Mouse (Mus musculus): ENCODE measurements at regions not wholly inside any gene's neighbourhood (a gene's known extent, or its start where the extent isn't known, plus 50 kb on each side); places are given as distances from the start of the nearest gene placed in this dataset.

GRCm38 (mm10) chr3:152025122-152025521 is 140.9 kb downstream of the Gipc2 start:
- Histone ChIP-seq H3K27me3 (ENCODE audit: control insufficient read depth, insufficient read depth, low read length) (no peaks in the 10 kb centered on the region), H3K4me1 (ENCODE audit: control insufficient read depth, insufficient read depth, low read length) (no peaks in the 10 kb centered on the region), H3K4me3 (replicated peaks; ENCODE audit: insufficient read depth, low read depth, low read length) (no peak overlapping the region), H3K27ac (ENCODE audit: insufficient read depth, low read length) (no peak overlapping the region)
- TF ChIP-seq POLR2A (IDR thresholded peaks at IDR 0.05; ENCODE audit: borderline replicate concordance, insufficient read depth, low read length) = no peak
- no peak for TF ChIP-seq CTCF (IDR thresholded peaks at IDR 0.05; ENCODE audit: borderline replicate concordance, insufficient read depth, low read depth, low read length)
- DNase-seq = no peak
- 89% methylated on average over 8 of the region's 8 CpGs for WGBS

- WGBS = 77% methylated on average over 4 of the region's 4 CpGs
- no peaks in the 10 kb centered on the region for H3K27me3 ChIP-seq (ENCODE audit: control insufficient read depth, insufficient read depth, low read length)
- no peak overlapping the region for H3K4me3 ChIP-seq (replicated peaks; ENCODE audit: insufficient read depth, low read depth, low read length)
- TF ChIP-seq CTCF (IDR thresholded peaks at IDR 0.05; ENCODE audit: borderline replicate concordance, insufficient read depth, low read depth, low read length) = no peak
- no peak for TF ChIP-seq POLR2A (IDR thresholded peaks at IDR 0.05; ENCODE audit: borderline replicate concordance, insufficient read depth, low read length)
- H3K4me1 ChIP-seq (ENCODE audit: control insufficient read depth, insufficient read depth, low read length) = no peaks in the 10 kb centered on the region
- no peak for DNase-seq
- H3K27ac ChIP-seq (ENCODE audit: insufficient read depth, low read length) = no peak overlapping the region
Measured at GRCm38 (mm10) chr3:152006747-152007146, 159.3 kb downstream of the Gipc2 start.

GRCm38 (mm10) chr3:152005366-152006025 is 160.5 kb downstream of the Gipc2 start:
- no peaks in the 10 kb centered on the region for H3K4me1 ChIP-seq (ENCODE audit: control insufficient read depth, insufficient read depth, low read length)
- 32% methylated on average over 3 of the region's 3 CpGs for WGBS
- no peak overlapping the region for H3K4me3 ChIP-seq (replicated peaks; ENCODE audit: insufficient read depth, low read depth, low read length)
- no peak for DNase-seq
- no peaks in the 10 kb centered on the region for H3K27me3 ChIP-seq (ENCODE audit: control insufficient read depth, insufficient read depth, low read length)
- no peak overlapping the region for H3K27ac ChIP-seq (ENCODE audit: insufficient read depth, low read length)
- no peak for TF ChIP-seq CTCF (IDR thresholded peaks at IDR 0.05; ENCODE audit: borderline replicate concordance, insufficient read depth, low read depth, low read length)
- no peak for TF ChIP-seq POLR2A (IDR thresholded peaks at IDR 0.05; ENCODE audit: borderline replicate concordance, insufficient read depth, low read length)

GRCm38 (mm10) chr3:152004411-152004955 is 161.5 kb downstream of the Gipc2 start:
- no peak for DNase-seq

GRCm38 (mm10) chr3:151997534-151998107 is 160.2 kb upstream of the Ptgfr start:
- H3K4me3 ChIP-seq (replicated peaks; ENCODE audit: insufficient read depth, low read depth, low read length) = no peak overlapping the region
- H3K27me3 ChIP-seq (ENCODE audit: control insufficient read depth, insufficient read depth, low read length) = no peaks in the 10 kb centered on the region
- 28% methylated on average over 4 of the region's 4 CpGs for WGBS
- no peak overlapping the region for H3K27ac ChIP-seq (ENCODE audit: insufficient read depth, low read length)
- no peaks in the 10 kb centered on the region for H3K4me1 ChIP-seq (ENCODE audit: control insufficient read depth, insufficient read depth, low read length)
- TF ChIP-seq CTCF (IDR thresholded peaks at IDR 0.05; ENCODE audit: borderline replicate concordance, insufficient read depth, low read depth, low read length) = no peak
- TF ChIP-seq POLR2A (IDR thresholded peaks at IDR 0.05; ENCODE audit: borderline replicate concordance, insufficient read depth, low read length) = no peak
- no peak for DNase-seq

More at GRCm38 (mm10) chr3:152004411-152004955, 161.5 kb downstream of the Gipc2 start:
- TF ChIP-seq POLR2A (IDR thresholded peaks at IDR 0.05; ENCODE audit: borderline replicate concordance, insufficient read depth, low read length) = no peak
- no peak for TF ChIP-seq CTCF (IDR thresholded peaks at IDR 0.05; ENCODE audit: borderline replicate concordance, insufficient read depth, low read depth, low read length)
- Histone ChIP-seq H3K27me3 (ENCODE audit: control insufficient read depth, insufficient read depth, low read length) (no peaks in the 10 kb centered on the region), H3K4me1 (ENCODE audit: control insufficient read depth, insufficient read depth, low read length) (no peaks in the 10 kb centered on the region), H3K27ac (ENCODE audit: insufficient read depth, low read length) (no peak overlapping the region), H3K4me3 (replicated peaks; ENCODE audit: insufficient read depth, low read depth, low read length) (no peak overlapping the region)
- 57% methylated on average over 7 of the region's 7 CpGs for WGBS

- no peaks in the 10 kb centered on the region for H3K27me3 ChIP-seq (ENCODE audit: control insufficient read depth, insufficient read depth, low read length)
- no peak overlapping the region for H3K4me3 ChIP-seq (replicated peaks; ENCODE audit: insufficient read depth, low read depth, low read length)
- 59% methylated on average over 4 of the region's 4 CpGs for WGBS
- no peak for DNase-seq
- no peak for TF ChIP-seq CTCF (IDR thresholded peaks at IDR 0.05; ENCODE audit: borderline replicate concordance, insufficient read depth, low read depth, low read length)
- TF ChIP-seq POLR2A (IDR thresholded peaks at IDR 0.05; ENCODE audit: borderline replicate concordance, insufficient read depth, low read length) = no peak
- no peak overlapping the region for H3K27ac ChIP-seq (ENCODE audit: insufficient read depth, low read length)
- no peaks in the 10 kb centered on the region for H3K4me1 ChIP-seq (ENCODE audit: control insufficient read depth, insufficient read depth, low read length)
Measured at GRCm38 (mm10) chr3:151997111-151997510, 159.7 kb upstream of the Ptgfr start.

- no peak for TF ChIP-seq POLR2A (IDR thresholded peaks at IDR 0.05; ENCODE audit: borderline replicate concordance, insufficient read depth, low read length)
- no peak for TF ChIP-seq CTCF (IDR thresholded peaks at IDR 0.05; ENCODE audit: borderline replicate concordance, insufficient read depth, low read depth, low read length)
- H3K4me1 ChIP-seq (ENCODE audit: control insufficient read depth, insufficient read depth, low read length) = no peaks in the 10 kb centered on the region
- WGBS = 46% methylated on average over 1 of the region's 1 CpGs
- no peaks in the 10 kb centered on the region for H3K27me3 ChIP-seq (ENCODE audit: control insufficient read depth, insufficient read depth, low read length)
- H3K27ac ChIP-seq (ENCODE audit: insufficient read depth, low read length) = no peak overlapping the region
- no peak for DNase-seq
- H3K4me3 ChIP-seq (replicated peaks; ENCODE audit: insufficient read depth, low read depth, low read length) = no peak overlapping the region
Measured at GRCm38 (mm10) chr3:151988221-151988620, 150.8 kb upstream of the Ptgfr start.

- 74% methylated on average over 1 of the region's 1 CpGs for WGBS
- no peaks in the 10 kb centered on the region for H3K4me1 ChIP-seq (ENCODE audit: control insufficient read depth, insufficient read depth, low read length)
- TF ChIP-seq CTCF (IDR thresholded peaks at IDR 0.05; ENCODE audit: borderline replicate concordance, insufficient read depth, low read depth, low read length) (no peak), POLR2A (IDR thresholded peaks at IDR 0.05; ENCODE audit: borderline replicate concordance, insufficient read depth, low read length) (no peak)
- no peak overlapping the region for H3K4me3 ChIP-seq (replicated peaks; ENCODE audit: insufficient read depth, low read depth, low read length)
- no peak for DNase-seq
- H3K27me3 ChIP-seq (ENCODE audit: control insufficient read depth, insufficient read depth, low read length) = no peaks in the 10 kb centered on the region
- H3K27ac ChIP-seq (ENCODE audit: insufficient read depth, low read length) = no peak overlapping the region
Measured at GRCm38 (mm10) chr3:151978136-151978535, 140.7 kb upstream of the Ptgfr start.

All from cerebellum, adult 2 months (tissue).